Mouse (Mus musculus): ENCODE results near the gene Gpatch2l.

Gene Gpatch2l

DNA sequence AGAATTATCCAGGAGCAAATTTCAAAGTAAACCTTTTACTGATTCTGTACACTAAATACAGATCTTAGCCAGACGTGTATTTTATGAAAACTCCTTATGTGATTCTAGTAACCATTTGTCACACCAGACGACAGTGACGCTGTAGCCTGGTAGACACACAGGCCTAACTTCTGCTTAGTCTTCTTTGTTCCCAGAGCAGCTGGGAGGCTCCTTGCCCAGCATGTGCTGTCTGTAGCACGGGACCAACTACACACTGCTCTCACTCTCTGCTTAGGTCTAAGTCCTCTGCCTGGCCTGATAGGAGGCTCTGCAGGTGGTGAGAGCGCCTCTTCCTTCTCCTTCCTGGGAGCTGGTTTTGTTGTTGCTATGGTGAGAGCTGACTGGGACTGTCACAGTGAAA, 35.2 kb downstream of the Gpatch2l start:
- DNase-seq (ENCODE audit: low spot score in 2 of 2): no peak

DNA sequence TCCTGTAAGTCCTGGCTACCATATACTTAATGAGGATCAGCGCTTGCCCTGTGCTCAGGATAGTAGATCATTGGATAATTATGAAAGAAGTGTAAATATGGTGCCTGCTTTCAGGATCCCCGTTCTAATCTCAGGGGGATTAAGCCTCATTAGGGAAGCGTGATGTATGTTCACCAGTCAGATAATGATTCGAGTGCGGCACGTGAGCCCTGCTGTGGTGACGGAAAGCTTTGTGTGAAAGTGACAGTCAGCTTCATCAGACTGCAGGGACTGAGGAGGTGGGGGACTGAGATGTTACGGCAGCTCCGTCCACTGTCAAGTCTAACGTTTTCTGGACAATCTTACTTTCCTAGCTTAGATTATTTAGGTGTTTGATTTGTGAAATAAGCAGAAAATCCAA, 38.3 kb downstream of the Gpatch2l start:
- no peak for DNase-seq (ENCODE audit: low spot score in 2 of 2)

DNA sequence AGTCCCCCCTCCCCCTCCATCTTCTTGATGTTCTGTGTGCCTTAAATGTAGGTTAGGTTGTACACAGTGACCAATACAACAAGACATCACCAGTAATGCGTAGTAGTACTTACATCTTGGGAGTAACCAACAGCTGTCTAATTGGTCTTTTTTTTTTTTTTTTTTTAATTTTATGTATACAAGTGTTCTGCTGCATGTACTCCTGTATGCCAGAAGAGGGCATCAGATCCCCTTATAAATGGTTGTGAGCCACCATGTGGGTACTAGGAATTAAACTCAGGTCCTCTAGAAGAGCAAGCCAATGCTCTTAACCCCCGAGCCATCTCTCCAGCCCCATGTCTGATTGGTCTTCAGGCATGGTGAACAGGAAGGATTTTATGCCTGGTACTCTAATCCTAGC, 44.0 kb downstream of the Gpatch2l start:
- DNase-seq (ENCODE audit: low spot score in 2 of 2): no peak

DNA sequence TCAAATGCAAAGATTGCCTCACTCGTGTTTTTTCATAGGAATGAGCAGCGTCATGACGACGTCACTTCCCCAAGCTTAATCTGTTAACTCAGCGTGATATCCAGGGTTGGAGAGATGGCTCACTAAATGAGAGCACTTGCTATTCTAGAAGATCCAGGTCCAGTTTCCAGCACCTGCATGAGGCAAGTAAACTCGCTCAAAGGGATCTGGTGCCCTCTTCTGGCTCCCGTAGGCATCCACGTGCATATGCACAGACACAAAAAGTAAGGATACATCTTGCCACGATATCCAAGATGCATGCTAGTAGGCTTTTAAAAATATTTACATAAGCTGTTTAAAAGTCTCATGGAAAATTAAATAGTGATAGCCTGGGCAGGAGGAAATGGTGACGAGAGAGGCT, 55.8 kb downstream of the Gpatch2l start:
- DNase-seq (ENCODE audit: low spot score in 2 of 2): no peak

DNA sequence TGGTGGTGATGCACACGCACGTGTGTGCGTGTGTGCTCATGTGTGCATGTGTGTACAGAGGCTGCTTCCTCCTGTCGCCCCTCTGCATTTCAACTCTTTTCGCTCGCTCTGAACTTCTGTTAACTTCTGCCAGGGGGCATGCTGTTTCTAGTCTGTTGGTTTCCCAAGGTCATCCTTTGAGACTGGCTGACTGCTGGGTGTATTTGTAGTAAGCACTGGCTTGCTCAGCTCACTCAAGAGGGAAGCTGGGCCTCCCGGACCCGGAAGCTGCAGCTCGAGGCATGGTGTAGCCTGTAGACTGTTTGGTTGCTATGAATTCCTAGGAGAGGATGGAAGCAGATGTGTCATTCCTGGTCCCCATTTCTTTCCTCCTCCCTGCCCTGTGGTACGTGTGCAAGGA, 61.3 kb downstream of the Gpatch2l start:
- no peak for DNase-seq (ENCODE audit: low spot score in 2 of 2)

DNA sequence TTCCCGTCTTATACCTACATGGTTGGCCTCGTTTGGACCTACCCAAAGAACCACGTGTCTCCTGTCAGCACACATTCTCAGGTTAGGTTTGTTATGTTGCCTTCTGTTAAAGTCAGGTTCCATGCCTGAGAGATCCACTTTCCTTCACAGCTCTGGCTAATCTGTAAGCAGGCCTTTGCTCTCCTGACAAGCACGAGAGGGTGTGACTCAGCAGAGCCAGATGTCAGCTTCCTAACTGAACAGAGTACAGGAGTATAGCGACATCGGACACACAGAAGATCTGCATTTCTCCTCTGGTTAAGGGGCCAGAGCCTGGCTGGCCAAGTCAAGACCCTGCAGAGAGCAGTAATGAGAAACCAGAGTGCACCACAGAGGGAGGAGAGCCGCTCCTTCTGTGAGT, 63.4 kb downstream of the Gpatch2l start:
- no peak for DNase-seq (ENCODE audit: low spot score in 2 of 2)

DNA sequence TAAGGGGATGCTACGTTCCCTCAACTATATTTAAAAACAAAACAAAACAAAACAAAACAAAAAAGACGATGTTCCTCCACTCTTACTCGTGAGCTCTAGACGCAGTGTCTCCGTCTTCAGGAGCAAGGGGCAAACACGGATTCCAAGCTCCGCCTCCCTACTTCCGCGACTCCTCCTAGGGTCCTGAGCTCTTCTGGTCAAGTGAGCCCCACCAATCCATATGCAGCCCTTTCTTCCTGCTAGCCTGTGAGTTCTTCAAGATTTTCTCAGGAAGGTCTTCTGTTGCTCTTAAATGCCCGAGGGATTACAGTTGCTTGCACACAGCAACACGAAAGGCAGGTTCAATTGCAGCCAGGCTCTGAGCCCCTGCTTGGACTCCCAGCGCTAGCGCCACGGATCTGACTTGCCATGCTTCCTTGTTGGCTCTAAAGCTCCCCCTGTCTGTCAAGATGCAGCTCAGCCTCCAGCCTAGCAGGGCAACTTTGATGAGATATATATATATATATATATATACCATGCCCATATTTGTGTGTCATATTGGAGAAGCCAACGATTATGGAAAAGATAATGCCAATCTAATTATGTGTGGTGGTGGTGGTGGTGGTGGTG, 64.1 kb downstream of the Gpatch2l start:
- peak; percentile 7 to 36 for DNase-seq (ENCODE audit: low spot score in 2 of 2)

DNA sequence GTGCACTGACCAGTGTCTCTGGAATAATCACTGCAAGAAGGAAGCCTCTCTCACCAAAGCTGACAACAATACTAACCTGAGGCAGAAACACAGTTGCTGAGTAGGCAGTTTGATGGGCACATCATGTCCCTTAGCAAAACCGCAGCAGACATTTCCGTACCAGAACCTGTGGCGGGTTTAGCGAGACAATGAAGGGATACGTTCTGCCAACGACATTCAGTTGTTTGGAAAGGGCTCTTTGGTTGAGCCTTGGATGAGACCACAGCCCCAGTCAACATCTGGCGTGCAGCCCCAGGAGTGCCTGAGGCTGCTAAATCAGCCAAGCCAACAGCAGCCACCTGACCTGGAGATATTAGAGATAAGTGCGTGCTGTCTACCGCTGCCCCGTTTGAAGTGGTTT, 67.8 kb downstream of the Gpatch2l start:
- DNase-seq (ENCODE audit: low spot score in 2 of 2): no peak

DNA sequence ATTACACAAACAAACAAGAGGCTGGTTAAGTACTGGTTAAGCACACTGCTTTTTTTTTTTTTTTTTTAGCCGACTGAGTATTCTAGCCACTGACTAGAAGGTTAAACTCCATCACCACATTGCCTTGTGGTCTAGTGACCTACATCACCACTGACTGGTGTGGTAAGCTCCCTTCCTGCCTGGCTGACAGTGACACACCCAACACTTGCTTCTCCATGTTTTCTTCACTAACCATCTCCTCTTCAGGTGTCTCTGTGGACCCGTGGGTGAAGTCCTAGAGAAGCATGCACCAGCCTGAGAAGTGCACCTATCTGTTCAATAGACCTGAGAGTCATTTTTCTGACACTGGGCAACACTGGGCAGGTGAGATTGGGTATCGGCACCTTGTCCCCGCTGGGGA, 68.2 kb downstream of the Gpatch2l start:
- DNase-seq (ENCODE audit: low spot score in 2 of 2): no peak

DNA sequence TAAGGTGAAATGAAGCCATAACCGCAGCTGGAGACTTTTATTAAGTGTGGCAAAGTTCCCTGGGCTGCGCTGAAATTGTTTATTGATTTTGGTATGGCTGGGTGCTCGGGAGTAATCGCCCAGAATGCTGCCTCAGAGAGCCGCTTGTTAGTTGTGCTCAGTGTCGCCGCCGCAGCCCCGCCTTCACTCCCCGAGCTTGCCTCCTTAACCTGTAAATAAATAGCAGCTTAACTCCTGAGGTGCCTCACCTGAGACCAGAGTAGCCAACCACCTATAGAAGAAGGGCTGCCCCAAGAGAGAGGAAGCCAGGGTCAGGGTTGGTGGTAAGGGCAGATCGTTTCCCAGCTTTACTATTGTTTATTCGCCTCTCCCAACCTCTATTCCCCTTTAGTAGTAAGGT, 79.0 kb downstream of the Gpatch2l start:
- DNase-seq (ENCODE audit: low spot score in 2 of 2): no peak

DNA sequence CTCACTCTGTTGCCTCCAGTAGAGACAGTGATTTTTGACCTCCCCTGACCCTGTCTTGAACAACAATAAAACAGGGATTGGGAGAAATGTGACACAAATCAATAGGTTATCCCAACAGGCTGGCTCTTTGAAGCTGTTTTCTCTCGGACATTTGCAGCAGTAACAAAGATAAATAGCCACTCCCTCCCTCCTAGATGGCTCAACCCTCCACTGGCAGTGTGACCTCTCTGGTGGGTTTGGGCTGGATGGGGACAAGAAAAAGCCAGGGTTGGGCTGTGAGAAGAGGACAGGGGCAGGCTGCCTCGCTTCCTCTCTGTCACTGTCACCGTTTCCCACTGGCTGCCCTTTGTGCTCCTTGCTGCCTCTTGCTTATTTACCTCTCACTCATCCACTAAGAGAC, 82.6 kb downstream of the Gpatch2l start:
- no peak for DNase-seq (ENCODE audit: low spot score in 2 of 2)

DNA sequence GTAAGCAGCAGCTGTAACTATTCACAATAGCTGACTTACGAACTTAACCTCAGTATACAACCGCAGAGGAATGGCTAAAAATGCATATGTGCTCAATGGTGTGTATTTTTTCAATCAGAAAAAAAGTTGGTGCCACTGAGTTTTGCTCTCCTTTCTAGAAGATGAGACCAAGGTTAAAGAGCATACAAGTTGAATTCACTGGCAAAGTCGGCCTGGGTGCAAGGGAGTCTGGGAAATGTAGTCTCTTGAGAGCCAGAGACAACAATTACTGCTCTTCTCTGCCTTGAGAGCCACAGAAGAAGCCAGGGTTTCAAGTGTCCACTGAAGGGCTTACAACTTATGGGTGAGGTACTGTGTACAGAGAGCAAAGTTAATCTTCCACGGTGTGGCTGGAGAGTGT, 88.2 kb downstream of the Gpatch2l start:
- no peak for DNase-seq (ENCODE audit: low spot score in 2 of 2)

DNA sequence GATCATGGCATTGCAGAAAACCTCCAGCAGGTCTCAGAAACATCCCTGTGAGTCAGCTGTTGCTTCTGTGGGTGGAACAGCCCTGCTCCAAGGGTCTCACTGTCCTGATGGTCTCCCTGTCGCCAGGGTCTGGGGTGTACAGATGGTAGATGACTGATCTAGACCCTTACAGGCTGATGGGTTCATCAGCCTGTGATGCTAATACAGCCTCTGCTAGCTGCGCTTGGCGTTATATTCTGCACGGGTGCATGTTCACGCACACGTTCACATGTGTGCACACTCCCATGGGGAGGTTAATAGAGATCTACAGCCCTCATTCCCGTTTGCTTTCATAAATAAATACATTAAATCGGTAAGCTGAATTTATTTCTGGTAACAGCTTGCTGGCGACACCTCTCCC, 89.0 kb downstream of the Gpatch2l start:
- DNase-seq (ENCODE audit: low spot score in 2 of 2): no peak

DNA sequence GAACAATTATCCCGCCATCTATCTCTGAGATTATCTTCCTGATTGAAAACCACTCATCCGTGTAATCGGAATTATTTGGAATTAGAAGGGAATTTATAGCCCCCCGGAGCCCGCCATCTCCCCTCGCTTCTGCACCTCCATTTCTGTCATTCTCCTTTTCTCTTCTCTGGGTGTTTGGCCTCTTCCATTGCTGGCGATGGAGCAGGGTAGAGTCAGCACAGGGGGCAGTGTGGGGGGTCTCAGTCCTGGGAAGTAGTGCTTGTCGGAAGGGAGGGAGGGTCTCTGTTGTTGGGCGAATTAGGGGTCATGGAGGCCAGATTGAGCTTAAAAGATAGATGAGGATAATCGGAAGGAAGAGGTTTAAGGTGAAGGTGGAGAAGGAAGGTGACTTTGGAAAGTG, 89.6 kb downstream of the Gpatch2l start:
- DNase-seq (ENCODE audit: low spot score in 2 of 2): no peak

DNA sequence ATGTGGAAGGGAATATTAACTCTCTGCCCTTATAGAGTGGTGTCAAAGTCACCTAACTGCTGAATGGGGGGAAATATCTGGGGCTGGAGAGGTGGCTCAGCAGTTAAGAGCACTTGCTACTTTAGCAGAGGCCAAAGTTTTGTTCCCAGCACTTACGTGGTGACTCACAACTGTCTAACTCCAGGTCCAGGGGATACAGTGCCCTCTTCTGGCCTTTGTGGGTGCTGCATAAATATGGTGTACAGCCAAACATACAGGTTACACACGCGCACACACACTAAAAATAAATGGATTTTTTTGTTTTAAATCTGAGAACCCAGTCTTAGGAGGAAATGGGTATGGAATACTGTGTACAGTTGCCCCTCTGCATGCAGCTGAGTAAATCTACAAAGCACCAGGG, 94.6 kb downstream of the Gpatch2l start:
- no peak for DNase-seq (ENCODE audit: low spot score in 2 of 2)

DNA sequence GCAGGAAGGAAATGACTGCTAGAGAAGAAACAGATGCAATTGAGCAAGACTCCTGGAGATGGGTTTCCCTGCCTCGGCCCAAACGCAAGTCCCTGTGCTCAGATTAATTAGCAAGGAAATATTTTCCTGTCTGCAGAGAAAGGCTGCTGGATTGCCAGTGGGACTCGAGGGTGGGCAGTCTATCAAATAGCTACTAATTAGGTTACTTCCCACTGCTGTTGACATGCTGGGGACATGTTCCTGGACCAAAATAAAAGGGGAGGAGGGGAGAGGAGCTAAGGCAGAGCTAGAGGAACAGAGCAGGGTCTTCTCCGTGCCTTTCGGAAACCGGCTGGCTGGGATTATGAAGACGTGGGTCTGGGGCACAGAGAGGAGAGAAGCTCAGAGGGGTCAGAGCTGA, 95.2 kb downstream of the Gpatch2l start:
- no peak for DNase-seq (ENCODE audit: low spot score in 2 of 2)

Data from spleen, postnatal 10 days (tissue).